Mouse (Mus musculus) thymus, postnatal 14 days (tissue): ENCODE data around the gene Cd3eap.

Experiments
- DNase-seq: peaks from one replicate; pipeline ENCODE4 v3.0.0; 2021

Cd3eap gene

GRCm38 (mm10) chr7:19360944-19361343 lies 1.7 kb upstream of the Cd3eap start:
- peak; percentile 66 for DNase-seq

GRCm38 (mm10) chr7:19359892-19360641 lies 784 bp upstream of the Cd3eap start:
- DNase-seq: peak; percentile 75

GRCm38 (mm10) chr7:19358634-19359033 lies 649 bp downstream of the Cd3eap start:
- no peak for DNase-seq

GRCm38 (mm10) chr7:19357381-19358375 lies 1.6 kb downstream of the Cd3eap start:
- no peak for DNase-seq

GRCm38 (mm10) chr7:19356311-19356710 lies 3.0 kb downstream of the Cd3eap start:
- DNase-seq: no peak

- DNase-seq: no peak
Measured at GRCm38 (mm10) chr7:19354991-19355390, 4.3 kb downstream of the Cd3eap start.

- no peak for DNase-seq
Measured at GRCm38 (mm10) chr7:19350221-19350620, 9.1 kb downstream of the Cd3eap start.

- no peak for DNase-seq
Measured at GRCm38 (mm10) chr7:19349188-19349915, 9.9 kb downstream of the Cd3eap start.

- DNase-seq: peak; percentile 98
Measured at GRCm38 (mm10) chr7:19344938-19345471, 14.3 kb downstream of the Cd3eap start.

GRCm38 (mm10) chr7:19344237-19344847 lies 14.9 kb downstream of the Cd3eap start, which contains the start of gene Ercc1:
Ercc1 (plus strand) TSS chr7:19344778.
- DNase-seq: peak; percentile 40

GRCm38 (mm10) chr7:19343210-19343808 lies 16.0 kb downstream of the Cd3eap start:
- peak; percentile 76 for DNase-seq

GRCm38 (mm10) chr7:19342481-19343027 lies 16.7 kb downstream of the Cd3eap start:
- peak; percentile 84 for DNase-seq

DNA sequence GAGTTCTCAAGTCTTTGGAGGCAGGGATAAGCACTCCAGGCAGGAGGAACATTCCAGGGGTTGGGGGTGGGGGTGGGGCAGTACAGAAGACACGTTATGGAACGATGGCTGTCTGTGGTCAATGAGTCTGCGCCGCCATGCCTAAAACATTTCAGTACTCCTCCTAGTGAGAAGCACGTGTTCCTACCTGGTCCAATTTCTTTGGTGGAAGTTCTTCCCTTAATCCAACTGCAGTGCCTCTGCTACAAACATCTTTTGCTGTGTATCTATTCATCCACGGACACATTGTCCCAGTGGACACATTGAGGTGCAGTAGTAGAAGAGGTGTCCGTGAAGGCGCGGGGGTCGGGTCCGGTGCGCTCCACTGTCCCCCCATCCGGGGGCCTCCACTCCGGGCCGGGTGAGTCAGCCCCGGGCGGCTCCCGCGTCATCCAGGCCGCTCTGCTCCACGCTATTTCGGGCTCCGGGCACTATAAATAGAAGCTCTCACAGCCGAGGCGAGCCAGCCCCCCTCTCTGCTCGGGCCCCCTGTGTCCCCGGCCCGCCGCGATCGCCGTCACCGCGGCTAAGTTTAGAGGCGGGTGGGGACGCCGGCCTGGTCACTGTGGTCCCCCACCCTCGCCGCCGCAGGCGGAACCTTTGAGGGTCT lies 17.4 kb downstream of the Cd3eap start:
- DNase-seq: no peak

DNA sequence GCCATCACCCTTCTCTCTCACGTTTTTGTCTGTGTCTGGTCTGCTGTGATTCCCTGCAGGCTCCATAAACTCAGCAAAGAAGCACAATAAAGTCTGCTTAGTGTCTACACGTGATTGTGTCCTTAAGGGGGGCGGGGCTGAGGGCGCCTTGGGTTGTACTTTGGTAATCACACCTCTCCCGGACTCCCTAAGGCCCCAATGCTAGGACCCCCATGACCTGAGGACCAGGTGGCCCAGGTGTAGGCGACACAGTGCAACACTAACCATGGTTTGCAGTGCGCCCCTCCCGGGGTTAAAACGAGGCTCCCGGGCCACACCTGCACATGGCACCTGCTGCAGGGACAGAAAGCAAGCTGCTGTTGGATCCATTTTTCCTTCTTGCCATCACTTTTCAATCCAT lies 18.0 kb downstream of the Cd3eap start:
- DNase-seq: no peak

GRCm38 (mm10) chr7:19338596-19338995 lies 20.7 kb downstream of the Cd3eap start:
- DNase-seq: no peak

GRCm38 (mm10) chr7:19338060-19338459 lies 21.2 kb downstream of the Cd3eap start:
- DNase-seq: no peak

GRCm38 (mm10) chr7:19337122-19337521 lies 22.2 kb downstream of the Cd3eap start:
- DNase-seq: no peak

- no peak for DNase-seq
Measured at GRCm38 (mm10) chr7:19335583-19335982, 23.7 kb downstream of the Cd3eap start.

DNA sequence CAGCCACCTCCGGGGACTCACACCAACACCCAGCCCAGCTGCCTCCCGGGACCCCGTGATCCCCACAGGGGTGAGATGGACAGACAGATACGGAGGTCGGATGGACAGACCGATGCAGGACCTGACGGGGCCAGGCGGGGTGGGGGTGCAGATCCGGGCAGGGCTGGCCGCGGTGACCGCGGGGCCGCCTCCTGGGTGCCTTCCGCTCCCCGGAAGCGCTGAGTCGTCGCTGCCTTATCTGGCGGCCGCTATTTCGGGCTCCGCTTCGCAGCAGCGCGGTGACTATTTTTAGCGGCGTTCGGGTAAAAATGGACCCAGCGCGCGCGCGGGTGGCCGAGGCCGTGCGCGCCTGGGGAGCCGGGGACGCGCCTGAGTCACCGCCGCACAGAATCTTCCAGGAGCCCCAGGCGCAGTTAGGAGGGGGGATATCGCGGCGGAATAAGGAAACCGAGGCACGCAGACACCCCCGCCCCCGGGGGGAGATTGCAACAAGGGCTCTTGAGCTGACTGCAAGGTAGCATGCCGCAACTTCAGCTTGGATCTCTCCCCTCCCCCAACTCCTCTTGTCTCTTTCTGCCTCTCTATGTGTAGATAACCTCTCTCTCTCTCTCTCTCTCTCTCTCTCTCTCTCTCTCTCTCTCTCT lies 26.5 kb downstream of the Cd3eap start:
- DNase-seq: peak; percentile 59

DNA sequence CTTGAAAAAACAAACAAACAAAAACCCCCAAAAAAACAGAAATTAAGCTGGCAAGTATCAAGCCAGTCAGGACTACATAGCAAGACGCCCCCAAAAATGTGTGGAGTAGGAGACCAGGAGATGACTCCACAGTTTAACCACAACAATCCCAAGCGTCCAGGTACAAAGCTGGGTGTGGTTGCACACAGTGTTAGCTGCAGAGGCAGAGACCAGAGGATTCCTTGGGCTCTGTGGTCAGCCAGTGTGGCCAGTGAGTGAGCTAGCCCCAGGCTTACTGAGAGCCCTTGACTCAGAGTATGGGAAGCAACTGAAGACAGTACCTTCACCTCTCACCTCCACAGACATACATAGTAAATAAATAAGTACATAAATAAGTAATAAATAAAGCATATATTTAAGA lies 27.4 kb downstream of the Cd3eap start:
- no peak for DNase-seq
